Mouse (Mus musculus) myocyte (in vitro differentiated cells): ENCODE data around the gene Gng10. TPM values are rescaled to one million over a fixed set of nuclear protein-coding genes. Genes with fewer than 3 reads are reported as not detected.

Source experiments
- H3K27me3 ChIP-seq: one replicate; pipeline ENCODE4 v1.6.1; 2011; ENCODE audit not compliant: control insufficient read depth, insufficient read depth, insufficient read length
- H3K36me3 ChIP-seq: one replicate; pipeline ENCODE4 v1.6.1; 2011; ENCODE audit not compliant: control insufficient read depth, insufficient read depth
- H3K4me2 ChIP-seq: one replicate; pipeline ENCODE4 v1.6.1; 2011; ENCODE audit warnings: low read depth, control low read depth
- H3K4me3 ChIP-seq: one replicate; pipeline ENCODE4 v1.5.1; 2011; ENCODE audit warnings: mild to moderate bottlenecking, control low read depth, moderate library complexity
- H3K79me2 ChIP-seq: one replicate; pipeline ENCODE4 v1.6.1; 2011; ENCODE audit not compliant: control insufficient read depth, insufficient read depth
- H3ac ChIP-seq: one replicate; pipeline ENCODE4 v1.6.1; 2011; ENCODE audit not compliant: control insufficient read depth, insufficient read length
- CEBPB ChIP-seq: IDR thresholded peaks from 2 replicates; pipeline ENCODE4 v1.6.1; 2011; ENCODE audit warnings: mild to moderate bottlenecking, moderate library complexity; ENCODE audit not compliant: poor library complexity, insufficient read depth, severe bottlenecking
- E2F4 ChIP-seq: IDR thresholded peaks from one replicate; pipeline ENCODE4 v1.6.1; 2011; ENCODE audit warnings: mild to moderate bottlenecking, control low read depth, moderate library complexity; ENCODE audit not compliant: insufficient read depth
- MAX ChIP-seq: IDR thresholded peaks from one replicate; pipeline ENCODE4 v1.6.1; 2011; ENCODE audit warnings: low read depth, mild to moderate bottlenecking, control low read depth
- MYOD1 ChIP-seq, 3 experiments: IDR thresholded peaks; one replicate each; pipeline ENCODE4 v1.6.1; 2011; ENCODE audit warnings: control low read depth in 2 of 3, low read depth in 2 of 3, mild to moderate bottlenecking in 2 of 3, moderate library complexity in 1 of 3; ENCODE audit not compliant: insufficient read length in 2 of 3, control insufficient read depth in 1 of 3
- MYOG ChIP-seq, 3 experiments: IDR thresholded peaks; one replicate each; pipeline ENCODE4 v1.6.1; 2011; ENCODE audit warnings: control low read depth in 2 of 3, low read depth in 2 of 3, mild to moderate bottlenecking in 2 of 3; ENCODE audit not compliant: insufficient read length in 2 of 3, control insufficient read depth in 1 of 3, insufficient read depth in 1 of 3
- POLR2A ChIP-seq: IDR thresholded peaks from one replicate; pipeline ENCODE4 v1.6.1; 2011; ENCODE audit warnings: low read depth, mild to moderate bottlenecking, control low read depth, moderate library complexity; ENCODE audit not compliant: insufficient read length
- POLR2AphosphoS2 ChIP-seq: IDR thresholded peaks from one replicate; pipeline ENCODE4 v1.6.1; 2011; ENCODE audit warnings: low read depth, control low read depth; ENCODE audit not compliant: insufficient read length
- REST ChIP-seq: IDR thresholded peaks from one replicate; pipeline ENCODE4 v1.6.1; 2011; ENCODE audit warnings: mild to moderate bottlenecking, control low read depth, moderate library complexity; ENCODE audit not compliant: insufficient read depth, insufficient read length
- SRF ChIP-seq: IDR thresholded peaks from one replicate; pipeline ENCODE4 v1.6.1; 2011; ENCODE audit warnings: low read depth; ENCODE audit not compliant: control insufficient read depth, insufficient read length
- TCF12 ChIP-seq: IDR thresholded peaks from one replicate; pipeline ENCODE4 v1.6.1; 2011; ENCODE audit warnings: mild to moderate bottlenecking, control low read depth; ENCODE audit not compliant: poor library complexity, insufficient read depth, severe bottlenecking
- TCF3 ChIP-seq: IDR thresholded peaks from one replicate; pipeline ENCODE4 v1.6.1; 2011; ENCODE audit warnings: low read depth, control low read depth; ENCODE audit not compliant: insufficient read length
- USF1 ChIP-seq: IDR thresholded peaks from one replicate; pipeline ENCODE4 v1.6.1; 2011; ENCODE audit warnings: low read depth, mild to moderate bottlenecking, control low read depth, moderate library complexity
- polyA plus RNA-seq: library from polyadenylated mRNA; unstranded; fragments of >200 nt; fragmentation: generic; extraction: Trizol; gene quantifications from one replicate; pipeline ENCODE4 v1.2.1, GENCODE M21; 2012; ENCODE audit warnings: missing spikeins

Gng10 gene
- polyA plus RNA-seq, 1 experiment = 57.3 TPM

DNA sequence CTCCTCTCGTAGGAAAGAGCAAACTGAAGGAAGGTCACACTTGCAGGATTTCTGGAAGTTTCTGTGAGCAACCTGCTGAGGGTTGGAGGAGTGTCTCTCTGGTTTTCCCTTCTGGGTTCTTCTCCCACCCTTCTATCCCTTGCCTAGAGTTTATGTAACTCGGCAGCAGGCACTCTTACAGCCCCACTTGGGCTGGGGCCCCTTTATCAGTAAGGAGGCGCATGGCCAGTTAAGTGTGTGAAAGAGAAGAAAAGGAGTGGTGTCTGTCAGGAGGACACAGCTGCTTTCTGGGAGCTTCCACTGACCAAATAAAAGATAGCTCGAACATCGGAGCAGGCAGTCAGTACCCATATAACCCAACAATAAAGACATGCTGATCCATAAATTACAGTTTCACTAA is 42.7 kb upstream of the Gng10 start:
- H3K4me3 ChIP-seq = no peak overlapping the region
- no peaks in the 10 kb centered on the region for H3K79me2 ChIP-seq
- H3K4me2 ChIP-seq = no peak overlapping the region
- no peak overlapping the region for H3ac ChIP-seq
- no peaks in the 10 kb centered on the region for H3K36me3 ChIP-seq
- TF ChIP-seq POLR2A (no peak), SRF (no peak), CEBPB (no peak), TCF3 (no peak), USF1 (no peak), REST (no peak), MYOD1 (IDR thresholded peaks at IDR 0.05; ENCODE audit: control insufficient read depth in 1 of 3, insufficient read length in 2 of 3, low read depth in 2 of 3) (no peak), E2F4 (no peak), MAX (no peak), MYOG (IDR thresholded peaks at IDR 0.05; ENCODE audit: control insufficient read depth in 1 of 3, insufficient read depth in 1 of 3, insufficient read length in 2 of 3, low read depth in 2 of 3) (no peak), TCF12 (no peak), POLR2AphosphoS2 (no peak)
- no peaks in the 10 kb centered on the region for H3K27me3 ChIP-seq

DNA sequence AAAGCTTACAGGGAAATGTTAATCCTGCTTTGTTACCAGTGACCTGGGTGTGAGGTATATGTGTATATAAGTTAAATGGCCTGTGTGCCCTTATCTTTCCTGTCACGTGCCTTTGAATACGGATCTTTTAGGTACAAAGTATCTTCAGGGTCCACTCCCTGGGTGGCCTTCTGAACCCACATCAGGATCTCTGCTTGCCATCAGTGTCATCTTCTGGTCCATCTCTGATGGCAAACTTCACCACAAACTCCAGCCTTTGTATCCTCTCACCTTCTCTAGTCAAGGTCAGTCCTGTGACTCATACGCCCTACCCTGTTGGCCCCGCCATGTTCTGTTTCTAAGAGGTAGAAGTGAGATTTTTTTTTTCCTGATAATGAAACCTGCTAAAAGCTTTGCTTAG is 40.1 kb upstream of the Gng10 start, which contains the start of gene Dnajc25:
Gene Dnajc25 (plus strand): TSS at position 301 of the 400 bp plus-strand sequence.
- Histone ChIP-seq H3ac (no peak within 1 kb of the TSS), H3K4me3 (no peak within 1 kb of the TSS), H3K27me3 (no peaks in the 10 kb centered on the region), H3K79me2 (no peaks in the 10 kb centered on the region), H3K36me3 (no peaks in the 10 kb centered on the region), H3K4me2 (no peak within 1 kb of the TSS)
- TF ChIP-seq REST (no peak), MYOD1 (IDR thresholded peaks at IDR 0.05; ENCODE audit: control insufficient read depth in 1 of 3, insufficient read length in 2 of 3, low read depth in 2 of 3) (no peak), E2F4 (no peak), TCF12 (no peak)

DNA sequence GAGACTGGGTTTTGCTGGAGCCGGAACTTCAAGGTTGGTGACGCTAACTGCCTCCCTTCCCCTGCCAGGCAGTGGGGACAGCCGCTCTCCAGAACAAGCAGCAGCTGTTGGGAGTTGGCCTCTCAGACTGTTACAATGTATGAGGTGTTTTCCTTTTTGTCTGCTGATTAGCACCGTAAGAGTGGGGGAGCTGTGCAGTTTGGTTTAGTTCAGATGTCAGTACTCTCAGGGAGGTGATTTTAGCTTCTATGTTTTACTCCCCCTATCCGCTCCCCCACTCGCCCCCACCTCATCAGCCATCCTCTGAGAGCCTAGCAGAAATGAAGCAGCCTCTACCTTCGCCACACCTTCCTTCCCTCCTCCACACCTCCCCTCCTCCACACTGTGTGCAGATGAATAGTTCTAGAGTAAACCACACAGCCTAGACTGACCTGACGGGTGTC is 39.6 kb upstream of the Gng10 start:
- Histone ChIP-seq H3K79me2 (no peaks in the 10 kb centered on the region), H3K4me3 (no peak overlapping the region), H3ac (no peak overlapping the region), H3K4me2 (no peak overlapping the region), H3K27me3 (no peaks in the 10 kb centered on the region), H3K36me3 (no peaks in the 10 kb centered on the region)
- TF ChIP-seq SRF (no peak), MYOG (IDR thresholded peaks at IDR 0.05; ENCODE audit: control insufficient read depth in 1 of 3, insufficient read depth in 1 of 3, insufficient read length in 2 of 3, low read depth in 2 of 3) (peak in 1 of 3 experiments; percentile 51), MYOD1 (IDR thresholded peaks at IDR 0.05; ENCODE audit: control insufficient read depth in 1 of 3, insufficient read length in 2 of 3, low read depth in 2 of 3) (peak in 1 of 3 experiments; percentile 9), CEBPB (no peak)

DNA sequence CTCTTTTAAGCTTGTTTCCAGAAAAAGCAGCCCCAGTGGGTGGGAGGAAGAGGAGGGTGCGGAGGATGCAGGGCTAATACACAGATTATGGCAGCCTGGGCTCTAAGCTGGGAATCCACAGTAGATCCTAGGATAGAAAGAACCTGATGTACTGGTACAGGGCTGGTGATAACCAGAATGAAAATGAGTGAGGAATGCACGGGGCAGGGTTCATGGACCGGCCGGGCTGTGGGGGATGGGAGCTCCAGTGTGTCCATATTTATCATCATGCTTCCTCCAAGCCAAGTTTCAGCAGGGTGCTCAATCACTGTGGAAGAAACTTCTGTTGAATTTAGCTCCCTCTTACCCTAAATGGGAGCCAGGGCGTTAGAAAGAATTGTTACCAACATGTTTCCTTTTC is 37.8 kb upstream of the Gng10 start:
- H3ac ChIP-seq = no peak overlapping the region
- no peaks in the 10 kb centered on the region for H3K79me2 ChIP-seq
- no peaks in the 10 kb centered on the region for H3K36me3 ChIP-seq
- no peak overlapping the region for H3K4me2 ChIP-seq
- TF ChIP-seq MYOD1 (IDR thresholded peaks at IDR 0.05; ENCODE audit: control insufficient read depth in 1 of 3, insufficient read length in 2 of 3, low read depth in 2 of 3) (no peak), POLR2A (no peak), CEBPB (no peak), E2F4 (no peak), USF1 (no peak), MAX (no peak), MYOG (IDR thresholded peaks at IDR 0.05; ENCODE audit: control insufficient read depth in 1 of 3, insufficient read depth in 1 of 3, insufficient read length in 2 of 3, low read depth in 2 of 3) (no peak), TCF12 (no peak), REST (no peak), TCF3 (no peak), SRF (no peak), POLR2AphosphoS2 (no peak)
- H3K27me3 ChIP-seq = no peaks in the 10 kb centered on the region
- no peak overlapping the region for H3K4me3 ChIP-seq

DNA sequence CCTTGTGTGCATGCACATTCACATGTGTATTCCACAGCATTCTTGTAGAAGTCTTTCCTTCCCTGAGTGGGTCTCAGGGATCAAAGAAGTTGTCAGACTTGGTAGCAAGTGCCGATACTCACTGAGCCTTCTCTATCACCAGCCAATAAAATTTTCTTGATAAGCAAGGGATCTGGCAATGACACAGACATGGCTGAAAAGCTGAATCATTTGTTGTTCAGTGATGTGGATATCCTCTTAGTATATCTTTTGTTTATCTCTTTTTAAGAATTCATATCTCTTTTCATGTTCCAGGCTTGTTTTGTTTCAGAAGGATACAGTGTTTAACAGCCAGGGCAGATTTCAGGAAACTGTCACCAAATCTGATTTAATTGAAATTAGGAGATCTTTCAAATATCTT is 36.2 kb upstream of the Gng10 start:
- H3K4me3 ChIP-seq = no peak overlapping the region
- no peak overlapping the region for H3ac ChIP-seq
- H3K4me2 ChIP-seq = no peak overlapping the region
- TF ChIP-seq MYOG (IDR thresholded peaks at IDR 0.05; ENCODE audit: control insufficient read depth in 1 of 3, insufficient read depth in 1 of 3, insufficient read length in 2 of 3, low read depth in 2 of 3) (no peak), E2F4 (no peak), POLR2A (no peak), SRF (no peak), USF1 (no peak), REST (no peak), MYOD1 (IDR thresholded peaks at IDR 0.05; ENCODE audit: control insufficient read depth in 1 of 3, insufficient read length in 2 of 3, low read depth in 2 of 3) (no peak), TCF3 (no peak)
- H3K27me3 ChIP-seq = no peaks in the 10 kb centered on the region
- no peaks in the 10 kb centered on the region for H3K36me3 ChIP-seq
- peaks cover 5% of the 10 kb centered on the region for H3K79me2 ChIP-seq
